9 mouse cellular contexts compared by ENCODE assay signal in the genomic region with DNA sequence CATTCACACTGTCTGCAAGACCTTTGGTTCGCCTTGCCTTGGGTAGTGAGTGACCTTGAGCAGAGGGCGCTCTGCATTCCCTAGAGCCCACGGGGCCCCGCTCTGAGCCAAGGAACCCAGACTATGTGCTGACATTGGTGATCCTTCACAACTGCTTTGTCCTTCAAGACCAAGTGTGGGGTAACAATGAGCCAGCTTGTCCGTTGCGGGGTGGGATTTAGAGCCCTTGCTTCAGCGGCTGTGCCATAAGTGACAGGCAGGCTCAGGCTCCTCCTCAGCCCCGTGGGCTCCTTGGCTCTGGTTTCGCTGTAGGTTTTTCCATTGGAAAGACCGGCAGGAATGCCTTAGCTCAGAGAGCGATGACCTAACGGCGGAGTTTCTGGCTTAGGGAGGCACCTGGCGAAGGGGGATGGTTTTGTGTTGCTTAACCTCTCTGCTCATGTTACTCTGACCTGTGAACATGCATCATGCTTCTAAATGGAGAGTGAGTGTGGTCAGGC.
DNase-seq lines count a peak whose midpoint lies in the region; ATAC-seq and TF ChIP-seq lines count a peak whose summit lies in the region.
"Had no signal": no experiment of that assay in that cellular context is flagged by ENCODE, and none has a peak within 500 bp of the region (broad histone marks: within the 10 kb centered on the region; RNA-seq: fewer than 3 reads in every experiment).

No protein-coding gene starts in this region.

- no peak overlapping the region for H3K27ac ChIP-seq in forebrain, embryonic 14.5 days (ENCODE audit: low read depth, low read length)
- no peak overlapping the region for H3K27ac ChIP-seq in forebrain, embryonic 12.5 days
- H3K27ac ChIP-seq in heart, embryonic 10.5 days: peak overlapping the region; percentile 85

- 81% methylated on average over 14 of the region's 14 CpGs for WGBS in forebrain, embryonic 14.5 days
- whole genome bisulfite sequencing in forebrain, embryonic 12.5 days: 86% methylated on average over 14 of the region's 14 CpGs
- 57% methylated on average over 14 of the region's 14 CpGs for WGBS in heart, embryonic 10.5 days

- H3K4me2 ChIP-seq in forebrain, embryonic 14.5 days (ENCODE audit: low read length): no peak overlapping the region
- no peak overlapping the region for H3K4me2 ChIP-seq in forebrain, embryonic 12.5 days

- H3K27me3 ChIP-seq in forebrain, embryonic 14.5 days (replicated peaks; ENCODE audit: control insufficient read depth, insufficient read depth, low read length): no peaks in the 10 kb centered on the region
- H3K27me3 ChIP-seq in forebrain, embryonic 12.5 days: no peaks in the 10 kb centered on the region
- no peaks in the 10 kb centered on the region for H3K27me3 ChIP-seq in heart, embryonic 10.5 days (ENCODE audit: insufficient read depth, poor library complexity, severe bottlenecking)
- H3K27me3 ChIP-seq: CH12.LX had no signal

- H3K4me1 ChIP-seq in forebrain, embryonic 14.5 days (ENCODE audit: control insufficient read depth, insufficient read depth, low read length): peaks cover 21% of the 10 kb centered on the region
- H3K4me1 ChIP-seq in forebrain, embryonic 12.5 days: peaks cover 31% of the 10 kb centered on the region
- peaks cover 49% of the 10 kb centered on the region for H3K4me1 ChIP-seq in heart, embryonic 10.5 days

- H3K36me3 ChIP-seq in forebrain, embryonic 14.5 days (ENCODE audit: control insufficient read depth, insufficient read depth, low read length): no peaks in the 10 kb centered on the region
- no peaks in the 10 kb centered on the region for H3K36me3 ChIP-seq in forebrain, embryonic 12.5 days (replicated peaks)
- H3K36me3 ChIP-seq in heart, embryonic 10.5 days: no peaks in the 10 kb centered on the region

- no peak for TF ChIP-seq CTCF in brain, embryonic 14.5 days (IDR thresholded peaks at IDR 0.05; ENCODE audit: borderline replicate concordance, extremely low read depth, insufficient read depth, insufficient read length)

- TF ChIP-seq POLR2A in brain, embryonic 14.5 days (IDR thresholded peaks at IDR 0.05; ENCODE audit: borderline replicate concordance, extremely low read depth, insufficient read depth, insufficient read length, poor library complexity, severe bottlenecking): no peak

- H3K4me3 ChIP-seq in forebrain, embryonic 14.5 days (ENCODE audit: low read depth, low read length): no peak overlapping the region
- H3K4me3 ChIP-seq in forebrain, embryonic 12.5 days (replicated peaks): no peak overlapping the region
- H3K4me3 ChIP-seq in heart, embryonic 10.5 days: no peak overlapping the region

- no peak overlapping the region for H3K9ac ChIP-seq in forebrain, embryonic 14.5 days (ENCODE audit: low read length)
- H3K9ac ChIP-seq in forebrain, embryonic 12.5 days: no peak overlapping the region

- no peaks in the 10 kb centered on the region for H3K9me3 ChIP-seq in forebrain, embryonic 14.5 days (replicated peaks; ENCODE audit: control insufficient read depth, low read length)
- H3K9me3 ChIP-seq in forebrain, embryonic 12.5 days: no peaks in the 10 kb centered on the region
- no peaks in the 10 kb centered on the region for H3K9me3 ChIP-seq in heart, embryonic 10.5 days

- ATAC-seq in forebrain, embryonic 14.5 days: no peak
- no peak for ATAC-seq in forebrain, embryonic 12.5 days (ENCODE audit: low FRiP score)

- DNase-seq in forebrain, embryonic 14.5 days (ENCODE audit: low spot score): peak; percentile 12
- peak; percentile 57 for DNase-seq in brain, embryonic 14.5 days (ENCODE audit: low read depth)
- DNase-seq in heart, embryonic 10.5 days (ENCODE audit: low spot score): no peak
- peak; percentile 17 to 34 for DNase-seq in kidney, postnatal 4 days
- DNase-seq in ovary, adult 18-20 months (ENCODE audit: low spot score): no peak
- no peak for DNase-seq in cerebellum, adult 9-11 months
- DNase-seq in yolk sac, embryonic 10.5 days (ENCODE audit: low spot score): no peak

Comparison
In these comparisons a context has a peak if more than half of its experiments do, and no peak if none do; other contexts are left out.
1. DNase-seq: peak in forebrain, embryonic 14.5 days (single experiment), brain, embryonic 14.5 days (single experiment) and kidney, postnatal 4 days (2 of 2); none in heart, embryonic 10.5 days (single experiment), ovary, adult 18-20 months (single experiment), cerebellum, adult 9-11 months (single experiment) and yolk sac, embryonic 10.5 days (single experiment).